Mouse (Mus musculus) MEL (cell line): ENCODE measurements around the gene Carf.

Experiments used
- CTCF ChIP-seq, 3 experiments: IDR thresholded peaks in 2 of 3; conservative IDR thresholded peaks in 1 of 3; 2 replicates each; pipeline ENCODE4 v1.5.1; 2011 to 2012; ENCODE audit warnings: low read length in 3 of 3, low read depth in 2 of 3, mild to moderate bottlenecking in 2 of 3, improper control_type of control experiment in 1 of 3, inconsistent platforms in 1 of 3, mixed read lengths in 1 of 3, moderate library complexity in 1 of 3; ENCODE audit not compliant: control insufficient read depth in 1 of 3, insufficient read depth in 1 of 3, poor library complexity in 1 of 3, severe bottlenecking in 1 of 3
- EP300 ChIP-seq, 2 experiments: IDR thresholded peaks; 2 replicates each; pipeline ENCODE4 v1.6.1; 2011; ENCODE audit warnings: improper control_type of control experiment in 2 of 2, low read length in 2 of 2, low read depth in 1 of 2, mild to moderate bottlenecking in 1 of 2
- UBTF ChIP-seq: IDR thresholded peaks from 2 replicates; pipeline ENCODE4 v1.6.1; 2012; ENCODE audit warnings: low read depth, mild to moderate bottlenecking, inconsistent platforms, low read length, improper control_type of control experiment, moderate library complexity, borderline replicate concordance; ENCODE audit not compliant: insufficient read depth

GRCm38 (mm10) chr1:60179932-60180783 is 82.1 kb downstream of the Carf start, which contains the start of gene Nbeal1:
- no peak for TF ChIP-seq CTCF (IDR thresholded peaks at IDR 0.05 in 2 of 3, conservative IDR thresholded peaks at IDR 0.05 in 1 of 3; ENCODE audit: control insufficient read depth in 1 of 3, insufficient read depth in 1 of 3, low read depth in 2 of 3, low read length in 3 of 3, poor library complexity in 1 of 3, severe bottlenecking in 1 of 3)
- TF ChIP-seq UBTF, result no peak
- TF ChIP-seq EP300 (IDR thresholded peaks at IDR 0.05; ENCODE audit: low read depth in 1 of 2, low read length in 2 of 2), result no peak
